11 mouse cellular contexts compared by ENCODE assay signal in genomic region chr5:32206726-32207125, GRCm38 (mm10). TPM values are rescaled to one million over a fixed set of nuclear protein-coding genes. Genes with fewer than 3 reads are reported as not detected.
"Had no signal": no experiment of that assay in that cellular context is flagged by ENCODE, and none has a peak within 500 bp of the region (broad histone marks: within the 10 kb centered on the region; RNA-seq: fewer than 3 reads in every experiment).

No protein-coding gene starts in this region.

- H3K4me1 ChIP-seq: limb, embryonic 15.5 days; neural tube, embryonic 13.5 days had no signal

- H3K4me2 ChIP-seq: kidney, embryonic 15.5 days; limb, embryonic 15.5 days; midbrain, embryonic 12.5 days; neural tube, embryonic 13.5 days had no signal

- H3K9me3 ChIP-seq: kidney, embryonic 15.5 days; limb, embryonic 15.5 days; midbrain, embryonic 12.5 days; neural tube, embryonic 13.5 days had no signal

- DNase-seq: lung, adult 18-20 months; retina, postnatal 1 day; thymus, postnatal 36 days had no signal

- H3K27ac ChIP-seq: kidney, embryonic 15.5 days; limb, embryonic 15.5 days; midbrain, embryonic 12.5 days; neural tube, embryonic 13.5 days had no signal

- H3K36me3 ChIP-seq: kidney, embryonic 15.5 days; limb, embryonic 15.5 days; midbrain, embryonic 12.5 days; neural tube, embryonic 13.5 days had no signal

- H3K4me3 ChIP-seq: kidney, embryonic 15.5 days; limb, embryonic 15.5 days; midbrain, embryonic 12.5 days; neural tube, embryonic 13.5 days had no signal

- ATAC-seq: intestine, embryonic 16.5 days; midbrain, embryonic 16.5 days had no signal

- H3K9ac ChIP-seq: kidney, embryonic 15.5 days; limb, embryonic 15.5 days; midbrain, embryonic 12.5 days; neural tube, embryonic 13.5 days had no signal

- H3K27me3 ChIP-seq: kidney, embryonic 15.5 days; limb, embryonic 15.5 days; midbrain, embryonic 12.5 days; neural tube, embryonic 13.5 days had no signal

RNA-seq across cellular contexts. Expression of gene Plb1, which starts 25.8 kb away (rescaled TPM):
- total RNA-seq: megakaryocyte-erythroid progenitor cell, adult 5-6 weeks had no signal
- polyA plus RNA-seq: limb, embryonic 11.5 days; neural tube, embryonic 13.5 days had no signal
